Mouse (Mus musculus): ENCODE results near the gene Cnksr2. TPM values are rescaled to one million over a fixed set of nuclear protein-coding genes. Genes with fewer than 3 reads are reported as not detected.

Cnksr2 gene
- not detected for total RNA-seq (2023)

GRCm38 (mm10) chrX:158043057-158043843 is at the start of gene Cnksr2:
Gene Cnksr2, minus strand, starts transcription at chrX:158043294.

GRCm38 (mm10) chrX:157818207-157818920 is 224.7 kb downstream of the Cnksr2 start, which contains the start of gene Klhl34:
Gene Klhl34, plus strand, starts transcription at chrX:157818435.

Other genes starting within 250 kb of the Cnksr2 start
- not detected for gene Klhl34, start 224.9 kb downstream of the Cnksr2 start, total RNA-seq (2023)